Mouse (Mus musculus) right cerebral cortex, postnatal 25 days (tissue): ENCODE results near the gene Psmb6.
A peak's percentile ranks its signal among the peaks of the same experiment; 100 is the strongest.
"Not testable (repeated sequence)": the region's sequence is repeated elsewhere in the genome, so short reads cannot be mapped to it uniquely, and the experiment has no call there.

Experiments
- DNase-seq: peaks from one replicate; pipeline ENCODE4 v3.0.0; 2022

Gene Psmb6

GRCm38 (mm10) chr11:70524782-70525181 is 385 bp upstream of the Psmb6 start:
- no peak for DNase-seq

GRCm38 (mm10) chr11:70525726-70526125 is 559 bp downstream of the Psmb6 start:
- DNase-seq: no peak

- DNase-seq: no peak
Observed at GRCm38 (mm10) chr11:70526211-70526610, 1.0 kb downstream of the Psmb6 start.

GRCm38 (mm10) chr11:70528610-70529009 is 3.4 kb downstream of the Psmb6 start:
- no peak for DNase-seq

GRCm38 (mm10) chr11:70531065-70531464 is 5.9 kb downstream of the Psmb6 start:
- not testable (repeated sequence) for DNase-seq

GRCm38 (mm10) chr11:70532839-70533238 is 7.7 kb downstream of the Psmb6 start, which contains the start of gene Gm40193:
TSS of gene Gm40193 (minus strand) at chr11:70532939.
- no peak for DNase-seq

GRCm38 (mm10) chr11:70539423-70539822 is 14.3 kb downstream of the Psmb6 start:
- DNase-seq: no peak

- DNase-seq: peak; percentile 76
Observed at GRCm38 (mm10) chr11:70539877-70540587, 14.9 kb downstream of the Psmb6 start, which contains the start of gene Pld2. TSS of gene Pld2 (plus strand) at chr11:70540064.

GRCm38 (mm10) chr11:70540928-70541327 is 15.8 kb downstream of the Psmb6 start:
- no peak for DNase-seq

GRCm38 (mm10) chr11:70541415-70541814 is 16.2 kb downstream of the Psmb6 start:
- DNase-seq: no peak

- DNase-seq: no peak
Observed at GRCm38 (mm10) chr11:70544496-70544895, 19.3 kb downstream of the Psmb6 start.

GRCm38 (mm10) chr11:70551526-70551925 is 26.4 kb downstream of the Psmb6 start:
- no peak for DNase-seq

- no peak for DNase-seq
Observed at GRCm38 (mm10) chr11:70553940-70554339, 28.8 kb downstream of the Psmb6 start.

GRCm38 (mm10) chr11:70557545-70557944 is 32.4 kb downstream of the Psmb6 start:
- DNase-seq: no peak

GRCm38 (mm10) chr11:70561937-70562286 is 36.7 kb downstream of the Psmb6 start:
- no peak for DNase-seq

GRCm38 (mm10) chr11:70562287-70562994 is 37.3 kb downstream of the Psmb6 start, which contains the start of gene Mink1:
TSS of gene Mink1 (plus strand) at chr11:70562881.
- DNase-seq: peak; percentile 91

GRCm38 (mm10) chr11:70562995-70563469 is 37.9 kb downstream of the Psmb6 start:
- DNase-seq: no peak

GRCm38 (mm10) chr11:70563470-70564275 is 38.5 kb downstream of the Psmb6 start:
- no peak for DNase-seq

GRCm38 (mm10) chr11:70564276-70564873 is 39.2 kb downstream of the Psmb6 start:
- no peak for DNase-seq

GRCm38 (mm10) chr11:70566586-70566985 is 41.4 kb downstream of the Psmb6 start:
- DNase-seq: no peak

- DNase-seq: not testable (repeated sequence)
Observed at GRCm38 (mm10) chr11:70570614-70571013, 45.4 kb downstream of the Psmb6 start.

- no peak for DNase-seq
Observed at GRCm38 (mm10) chr11:70571641-70572040, 46.5 kb downstream of the Psmb6 start.
